Mouse (Mus musculus): ENCODE data around the gene Sec16b.

Gene Sec16b

GRCm38 (mm10) chr1:157560654-157561386 is 54.3 kb downstream of the Sec16b start:
- DNase-seq: peak; percentile 37

- no peak for DNase-seq
These were observed 61.3 kb downstream of the Sec16b start for GRCm38 (mm10) chr1:157567819-157568218.

- DNase-seq: no peak
These were observed 62.9 kb downstream of the Sec16b start for GRCm38 (mm10) chr1:157569263-157570090.

DNA sequence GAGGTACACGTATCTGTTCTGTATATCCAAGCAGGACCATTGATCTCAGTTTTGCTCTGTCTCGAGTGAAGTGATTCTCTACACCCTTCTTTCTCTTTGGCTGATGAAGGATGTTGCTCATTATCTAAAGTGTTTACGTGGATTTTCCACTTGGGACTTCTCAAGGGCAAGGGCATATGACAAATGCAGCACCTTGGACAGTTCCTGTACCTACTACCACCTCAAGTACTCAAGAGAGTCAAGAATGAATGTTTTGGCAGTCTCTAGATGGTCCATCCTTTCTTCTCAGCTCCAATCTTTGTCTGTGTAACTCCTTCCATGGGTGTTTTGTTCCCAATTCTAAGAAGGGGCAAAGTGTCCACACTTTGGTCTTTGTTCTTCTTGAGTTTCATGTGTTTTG is 68.8 kb downstream of the Sec16b start:
- no peak for DNase-seq

DNA sequence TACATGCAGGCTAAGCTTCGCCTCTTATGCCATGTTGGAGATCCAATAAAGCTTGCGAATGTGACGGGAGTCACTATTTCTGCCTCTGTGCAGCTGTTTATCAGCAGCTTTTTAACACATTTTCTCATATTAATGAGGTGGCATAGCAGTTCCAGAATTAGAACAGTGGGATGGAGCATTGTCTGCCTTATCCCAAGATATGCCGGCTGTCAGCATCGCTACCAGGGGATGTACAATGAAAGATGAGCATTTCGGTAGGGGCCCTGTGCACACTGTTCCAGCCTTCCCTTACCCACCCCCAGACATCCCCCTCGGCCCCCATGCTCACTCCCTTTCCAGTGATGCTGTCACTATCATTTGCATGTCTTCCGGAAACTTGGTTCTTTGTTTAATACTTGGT is 71.8 kb downstream of the Sec16b start:
- DNase-seq: no peak

- no peak for DNase-seq
These were observed 80.0 kb downstream of the Sec16b start for GRCm38 (mm10) chr1:157586556-157586955.

- DNase-seq: no peak
These were observed 85.5 kb downstream of the Sec16b start for GRCm38 (mm10) chr1:157592039-157592438.

DNA sequence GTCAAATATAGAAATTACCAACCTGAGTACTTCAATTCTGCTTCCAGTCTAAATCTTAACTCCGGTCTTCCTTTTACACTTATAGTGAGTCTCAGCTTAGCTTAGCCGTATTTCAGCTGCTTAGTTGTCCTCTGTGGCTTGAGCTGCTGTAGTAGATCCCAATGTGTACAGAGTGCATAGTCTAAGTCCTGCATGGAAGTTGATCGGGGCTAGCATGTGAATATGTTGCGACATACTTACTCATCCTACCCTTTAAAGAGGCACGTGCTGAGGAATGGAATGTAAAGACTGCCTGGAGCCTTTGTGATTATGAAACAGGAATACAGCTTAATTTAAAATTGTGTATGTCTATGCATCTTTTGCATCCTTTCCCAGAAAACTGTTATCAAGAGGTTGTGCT is 88.0 kb downstream of the Sec16b start:
- DNase-seq: no peak

DNA sequence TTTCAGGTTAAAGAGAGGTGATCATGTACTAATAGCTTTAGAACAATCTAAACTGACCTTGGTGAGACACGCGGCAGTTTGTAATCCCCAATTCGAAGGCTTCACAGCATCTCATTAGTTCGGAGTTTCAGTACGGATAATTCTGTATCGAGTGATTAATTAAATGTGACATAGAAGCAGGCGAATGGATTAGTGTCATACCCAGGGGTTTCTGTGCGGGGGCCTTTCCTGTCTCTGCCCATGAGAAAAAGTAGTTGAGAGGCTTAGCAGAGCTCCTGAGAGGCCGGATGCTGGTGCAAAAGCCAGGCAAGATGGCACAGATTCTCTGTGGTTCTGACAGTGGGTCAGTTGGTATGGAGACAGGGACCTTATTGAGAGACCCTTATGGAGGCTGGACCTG is 88.6 kb downstream of the Sec16b start:
- no peak for DNase-seq

- DNase-seq: no peak
These were observed 98.0 kb downstream of the Sec16b start for GRCm38 (mm10) chr1:157604513-157604912.

Measured in cerebellum, adult 8-10 months (tissue).